Mouse (Mus musculus) CH12.LX (cell line): Measurements from ENCODE around the gene Ren1.

ENCODE experiments used
- CHD1 ChIP-seq: IDR thresholded peaks from 2 replicates; pipeline ENCODE4 v1.6.1; 2012; ENCODE audit warnings: low read depth, low read length, improper control_type of control experiment, inconsistent platforms
- CTCF ChIP-seq, 2 experiments: IDR thresholded peaks in 1 of 2; conservative IDR thresholded peaks in 1 of 2; 2 replicates each; pipeline ENCODE4 v1.5.1; 2011 to 2012; ENCODE audit warnings: low read depth in 2 of 2, low read length in 2 of 2, improper control_type of control experiment in 1 of 2, inconsistent platforms in 1 of 2, mild to moderate bottlenecking in 1 of 2, moderate library complexity in 1 of 2
- ELF1 ChIP-seq: IDR thresholded peaks from 2 replicates; pipeline ENCODE4 v1.6.1; 2014; ENCODE audit warnings: low read depth, mild to moderate bottlenecking, inconsistent platforms, low read length, improper control_type of control experiment
- EP300 ChIP-seq: IDR thresholded peaks from 2 replicates; pipeline ENCODE4 v1.6.1; 2011; ENCODE audit warnings: low read length, improper control_type of control experiment
- JUND ChIP-seq: conservative IDR thresholded peaks from 2 replicates; pipeline ENCODE4 v1.6.1; 2011; ENCODE audit warnings: low read depth, low read length, improper control_type of control experiment
- MAFK ChIP-seq: IDR thresholded peaks from 2 replicates; pipeline ENCODE4 v1.6.1; 2011; ENCODE audit warnings: low read length, improper control_type of control experiment; ENCODE audit not compliant: insufficient replicate concordance
- MYC ChIP-seq: IDR thresholded peaks from 2 replicates; pipeline ENCODE4 v1.6.1; 2011; ENCODE audit warnings: low read depth, mild to moderate bottlenecking, improper control_type of control experiment, low read length
- NRF1 ChIP-seq: IDR thresholded peaks from 2 replicates; pipeline ENCODE4 v1.6.1; 2014; ENCODE audit warnings: low read depth, mild to moderate bottlenecking, inconsistent platforms, low read length, improper control_type of control experiment, moderate library complexity
- POLR2A ChIP-seq: IDR thresholded peaks from 2 replicates; pipeline ENCODE4 v1.6.1; 2011; ENCODE audit warnings: low read depth, mild to moderate bottlenecking, improper control_type of control experiment, low read length
- POLR2AphosphoS2 ChIP-seq: IDR thresholded peaks from 2 replicates; pipeline ENCODE4 v1.6.1; 2011; ENCODE audit warnings: low read depth, low read length, improper control_type of control experiment
- USF2 ChIP-seq: conservative IDR thresholded peaks from 2 replicates; pipeline ENCODE4 v1.6.1; 2011; ENCODE audit warnings: low read depth, low read length, improper control_type of control experiment

- TF ChIP-seq CTCF (conservative IDR thresholded peaks at IDR 0.05 in 1 of 2, IDR thresholded peaks at IDR 0.05 in 1 of 2; ENCODE audit: low read depth in 2 of 2, low read length in 2 of 2) (no peak), EP300 (no peak), POLR2AphosphoS2 (no peak), MYC (no peak), JUND (no peak), NRF1 (no peak), USF2 (no peak), MAFK (no peak), ELF1 (no peak), POLR2A (no peak), CHD1 (no peak)
Observed at GRCm38 (mm10) chr1:133371431-133371830, 21.1 kb downstream of the Ren1 start.
